Mouse (Mus musculus) E14TG2a.4 (cell line): ENCODE measurements around the gene Fbxo22.
A peak's percentile ranks its signal among the peaks of the same experiment; 100 is the strongest.

Experiments
- CTCF ChIP-seq: conservative IDR thresholded peaks from 2 replicates; pipeline ENCODE4 v1.5.1; 2014; ENCODE audit warnings: low read length
- NANOG ChIP-seq: IDR thresholded peaks from 2 replicates; pipeline ENCODE4 v1.6.1; 2014; ENCODE audit warnings: borderline replicate concordance, low read length, mixed read lengths
- POU5F1 ChIP-seq: IDR thresholded peaks from 2 replicates; pipeline ENCODE4 v1.6.1; 2014; ENCODE audit warnings: low read length, borderline replicate concordance

- TF ChIP-seq CTCF: no peak
- no peak for TF ChIP-seq POU5F1
- peak; percentile 94 for TF ChIP-seq NANOG
Measured at GRCm38 (mm10) chr9:55174235-55174634, 34.5 kb upstream of the Fbxo22 start.
